Mouse (Mus musculus): ENCODE data around the gene Cfap298.

The Cfap298 gene

GRCm38 (mm10) chr16:90916040-90916481, 18.9 kb downstream of the Cfap298 start:
- DNase-seq (ENCODE audit: extremely low read depth, low read depth, low spot score) = no peak

- DNase-seq (ENCODE audit: extremely low read depth, low read depth, low spot score) = no peak
These were observed 23.1 kb downstream of the Cfap298 start for GRCm38 (mm10) chr16:90911766-90912165.

- no peak for DNase-seq (ENCODE audit: extremely low read depth, low read depth, low spot score)
These were observed 23.9 kb downstream of the Cfap298 start for GRCm38 (mm10) chr16:90910855-90911533.

DNA sequence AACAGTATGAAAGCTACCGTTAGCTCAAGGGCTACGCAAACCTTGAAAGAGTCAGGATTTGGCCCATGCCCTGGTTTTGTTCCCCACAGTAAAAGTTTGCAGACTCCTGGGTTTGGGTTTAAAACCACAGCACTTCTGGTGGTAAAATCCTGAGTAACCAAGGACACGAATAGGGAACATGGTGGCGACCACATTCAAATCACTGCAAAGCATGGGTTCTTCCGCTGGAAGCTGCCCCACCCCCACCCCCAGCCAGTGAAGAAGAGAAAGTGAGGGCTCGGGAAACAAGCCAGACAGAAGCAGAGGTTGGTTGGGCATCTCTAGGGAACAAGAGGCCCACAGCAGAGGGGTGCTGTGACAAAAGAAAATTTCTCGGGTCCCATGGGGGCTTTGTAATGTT, 27.7 kb downstream of the Cfap298 start:
- DNase-seq (ENCODE audit: extremely low read depth, low read depth, low spot score) = no peak

DNA sequence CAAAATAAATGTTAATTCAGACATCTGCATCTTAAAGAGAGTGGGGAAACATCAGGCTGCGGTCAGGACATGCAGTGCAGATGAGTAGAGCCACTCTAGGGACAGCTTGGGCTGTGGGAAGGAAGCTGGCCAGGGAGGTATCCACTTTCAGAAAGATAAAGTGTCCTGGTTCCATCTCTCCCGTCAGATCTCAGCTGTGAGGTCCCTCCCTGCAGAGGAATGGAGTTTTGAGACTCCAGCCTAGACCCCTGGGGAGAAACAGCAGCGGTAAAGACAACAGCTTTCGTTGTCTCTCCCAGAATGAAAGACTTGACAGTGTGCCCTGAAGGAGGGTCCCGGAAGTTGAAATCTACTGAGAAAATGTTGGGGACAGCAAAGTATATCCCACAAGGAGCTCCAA, 31.6 kb downstream of the Cfap298 start:
- DNase-seq (ENCODE audit: extremely low read depth, low read depth, low spot score) = no peak

DNA sequence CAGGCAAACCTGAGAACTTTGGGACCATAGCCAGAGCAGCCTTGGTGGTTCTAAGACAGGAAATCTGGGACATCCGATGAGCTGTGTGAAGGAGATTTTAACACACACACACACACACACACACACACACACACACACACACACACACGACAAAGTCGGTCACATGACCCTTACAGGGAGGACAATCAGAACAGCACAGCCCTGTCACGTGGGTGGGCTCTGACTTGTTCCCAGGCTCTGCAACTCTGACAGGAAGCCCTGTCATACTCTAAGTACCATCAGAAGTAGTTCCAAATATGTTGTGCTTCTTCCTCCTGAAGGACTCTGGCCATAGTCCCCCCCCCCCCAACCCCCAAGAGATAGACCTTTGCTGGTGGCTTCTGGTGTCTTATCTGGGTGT, 33.5 kb downstream of the Cfap298 start:
- DNase-seq (ENCODE audit: extremely low read depth, low read depth, low spot score) = no peak

DNA sequence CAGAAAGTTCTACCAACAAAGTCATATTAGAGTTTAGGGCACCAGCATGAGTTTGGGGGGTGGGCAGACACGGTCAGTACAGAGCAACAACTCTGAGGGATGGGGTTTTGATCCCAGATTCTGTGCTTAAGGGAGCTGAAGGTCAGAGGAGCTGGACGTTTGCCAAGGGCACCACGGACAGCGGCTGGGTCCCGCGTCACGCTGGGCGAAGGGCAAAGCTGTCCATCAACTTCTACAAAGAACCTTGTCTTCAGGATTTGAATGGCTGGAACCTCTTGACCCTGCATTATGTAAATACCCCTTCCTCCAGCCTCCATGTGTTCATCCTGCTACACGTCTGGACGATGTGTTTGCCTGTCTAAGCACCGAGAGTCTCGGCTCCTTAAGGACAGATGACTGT, 35.4 kb downstream of the Cfap298 start:
- DNase-seq (ENCODE audit: extremely low read depth, low read depth, low spot score) = no peak

DNA sequence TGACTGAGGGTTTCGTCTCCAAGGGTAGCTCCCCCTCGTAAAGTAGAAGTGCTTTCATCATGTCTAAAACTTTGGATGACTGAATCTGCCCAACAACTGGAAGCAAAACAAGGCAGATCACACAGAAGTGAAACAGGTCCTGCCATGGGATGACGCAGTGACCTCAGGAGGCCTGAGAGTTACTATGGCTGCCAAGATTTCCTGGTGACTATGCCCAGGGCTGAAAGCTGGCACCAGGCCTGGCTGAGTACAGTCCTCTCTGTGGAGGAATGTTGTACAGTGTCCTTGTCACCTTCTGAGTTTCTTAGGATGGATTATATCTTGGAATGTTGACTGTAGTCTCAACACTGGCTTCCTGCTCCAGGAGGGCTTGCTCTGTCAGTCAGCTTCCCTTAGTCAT, 37.3 kb downstream of the Cfap298 start:
- DNase-seq (ENCODE audit: extremely low read depth, low read depth, low spot score) = no peak

DNA sequence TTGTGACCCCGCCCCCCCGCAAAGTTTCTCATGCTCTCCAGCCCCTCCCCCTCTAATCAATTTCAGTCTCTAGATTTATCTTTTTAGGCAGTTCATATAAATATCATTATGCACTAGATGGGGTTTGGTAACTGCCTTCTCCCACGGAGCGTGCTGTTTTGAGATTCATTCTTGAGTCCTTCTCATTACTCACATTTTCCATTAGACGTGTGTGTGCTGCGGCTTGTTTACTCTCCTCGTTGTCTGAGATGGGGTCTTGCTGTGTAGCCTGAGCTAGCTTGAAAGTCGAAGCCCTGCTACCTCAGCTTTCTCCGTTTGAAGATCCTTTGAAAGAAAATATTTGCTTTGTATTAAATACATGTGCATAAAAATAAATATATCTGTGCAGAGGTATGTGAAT, 41.1 kb downstream of the Cfap298 start:
- no peak for DNase-seq (ENCODE audit: extremely low read depth, low read depth, low spot score)

DNA sequence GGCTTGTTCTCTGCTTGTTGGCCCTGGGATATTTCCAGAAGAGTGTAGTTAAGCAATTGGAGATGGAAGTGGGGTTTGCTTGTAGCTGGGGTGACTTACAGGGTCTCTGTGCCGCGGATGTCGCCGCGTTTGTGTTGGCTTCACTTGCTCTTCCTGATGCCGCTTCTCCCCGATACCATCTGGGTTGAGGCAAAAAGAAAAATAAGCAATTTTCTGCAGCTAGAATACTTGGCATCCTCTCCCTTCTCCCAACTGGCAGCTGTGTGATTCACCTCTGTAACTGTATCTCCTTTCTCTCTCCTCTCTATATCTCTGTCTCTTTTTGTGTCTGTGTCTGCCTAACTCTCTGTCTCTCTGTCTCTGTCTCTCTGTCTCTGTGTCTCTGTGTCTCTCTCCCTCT, 41.9 kb downstream of the Cfap298 start:
- DNase-seq (ENCODE audit: extremely low read depth, low read depth, low spot score) = no peak

DNA sequence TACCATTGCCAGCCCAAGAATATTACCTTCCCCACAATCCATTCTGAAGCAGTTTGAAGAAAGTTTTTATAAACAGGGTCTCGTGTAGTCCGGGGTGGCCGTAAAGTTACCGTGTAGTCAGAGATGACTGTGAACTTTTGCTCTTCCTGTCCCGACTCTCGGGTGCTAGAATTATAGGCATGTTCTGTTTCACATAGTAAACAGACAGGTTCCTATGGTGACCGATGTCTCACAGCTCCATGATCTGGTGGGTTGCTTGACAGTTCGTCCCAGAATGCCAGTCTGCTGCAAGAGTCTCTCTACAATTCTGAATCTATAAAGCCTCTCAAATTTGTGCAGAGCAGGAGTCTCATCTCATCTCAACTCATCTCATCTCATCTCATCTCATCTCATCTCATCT, 42.8 kb downstream of the Cfap298 start:
- DNase-seq (ENCODE audit: extremely low read depth, low read depth, low spot score) = no peak

GRCm38 (mm10) chr16:90891601-90892000, 43.3 kb downstream of the Cfap298 start:
- DNase-seq (ENCODE audit: extremely low read depth, low read depth, low spot score) = no peak

DNA sequence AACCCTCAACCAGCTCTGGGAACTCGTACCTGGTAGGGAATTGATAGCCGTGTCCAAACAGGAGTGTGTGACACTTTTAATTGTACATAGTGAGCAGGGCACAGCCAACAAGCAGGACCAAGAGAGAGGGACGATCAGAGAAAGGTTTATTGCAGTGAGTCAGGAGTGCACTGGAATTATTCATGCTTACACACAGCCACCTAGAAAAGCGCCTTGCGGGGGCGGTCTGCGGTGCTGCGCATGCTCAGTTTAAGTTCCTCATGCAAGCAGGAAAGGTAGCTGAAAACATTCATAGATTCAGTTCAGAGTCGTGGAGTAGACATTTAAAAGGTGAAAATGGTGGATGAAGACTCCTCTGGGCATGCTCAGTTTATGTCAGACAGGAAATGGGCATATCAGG, 44.2 kb downstream of the Cfap298 start:
- no peak for DNase-seq (ENCODE audit: extremely low read depth, low read depth, low spot score)

- peak; percentile 92 for DNase-seq (ENCODE audit: extremely low read depth, low read depth, low spot score)
These were observed 48.9 kb downstream of the Cfap298 start for GRCm38 (mm10) chr16:90885781-90886565.

DNA sequence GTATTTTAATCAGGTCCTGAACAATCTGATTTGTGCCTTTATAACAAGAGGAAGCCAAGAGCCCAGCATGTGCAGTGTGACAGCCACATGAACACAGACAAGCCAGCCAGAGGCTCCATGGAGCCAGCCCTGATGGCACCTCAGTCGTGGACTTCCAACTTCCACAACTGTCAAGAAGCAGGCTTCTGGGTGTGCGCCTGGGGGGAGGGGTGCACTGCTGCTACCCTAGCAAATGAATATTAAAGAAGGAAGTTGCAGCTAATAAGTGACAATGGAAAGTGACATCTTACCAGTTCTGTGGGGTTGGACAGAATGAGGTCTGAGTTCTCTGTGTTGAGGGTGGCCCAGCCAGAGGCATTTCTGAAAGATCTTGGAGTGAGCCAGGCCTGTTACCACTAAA, 49.6 kb downstream of the Cfap298 start:
- no peak for DNase-seq (ENCODE audit: extremely low read depth, low read depth, low spot score)

GRCm38 (mm10) chr16:90882501-90882977, 52.4 kb downstream of the Cfap298 start:
- DNase-seq (ENCODE audit: extremely low read depth, low read depth, low spot score) = no peak

GRCm38 (mm10) chr16:90878135-90878860, 56.6 kb downstream of the Cfap298 start:
- DNase-seq (ENCODE audit: extremely low read depth, low read depth, low spot score) = no peak
